Mouse (Mus musculus) heart, postnatal 36 days (tissue): ENCODE data around the gene Nanog. TPM values are rescaled to one million over a fixed set of nuclear protein-coding genes. Genes with fewer than 3 reads are reported as not detected.

Source experiments
- DNase-seq, 2 experiments: peaks; one replicate each; pipeline ENCODE4 v3.0.0; 2021 to 2022
- intact Hi-C: fragments of 180-260 bp; cut with DNase I; formaldehyde crosslinking; loops from one replicate; pipeline ENCODE4 v1.15.1; 2025
- total RNA-seq, 2 experiments: library from RNA; stranded (reverse); gene quantifications; 2 replicates each; pipeline ENCODE4 v1.2.3; 2021

Gene Nanog
- total RNA-seq, 2 experiments from 2014 or later, result not detected

- peak; percentile 54 to 61 for DNase-seq
- intact Hi-C loops, result no loop called here
Observed at GRCm38 (mm10) chr6:122761011-122761599, 53.8 kb downstream of the Nanog start.

GRCm38 (mm10) chr6:122761901-122762300 is 54.6 kb downstream of the Nanog start:
- intact Hi-C loops, result no loop called here
- no peak for DNase-seq

GRCm38 (mm10) chr6:122762480-122762879 is 55.2 kb downstream of the Nanog start:
- DNase-seq, result no peak
- intact Hi-C loops, result no loop called here

GRCm38 (mm10) chr6:122762952-122763700 is 55.8 kb downstream of the Nanog start:
- DNase-seq, result no peak
- intact Hi-C loops, result no loop called here

- no peak for DNase-seq
- intact Hi-C loops, result no loop called here
Observed at GRCm38 (mm10) chr6:122763844-122764445, 56.7 kb downstream of the Nanog start.

Other genes starting within 250 kb of the Nanog start
- gene Rimklb, start 208.7 kb upstream of the Nanog start, total RNA-seq, result under 1 TPM in 1 of 2 experiments, not detected in 1; 0.72 TPM
- 10 to 100 TPM; 41.3 to 43.4 TPM for gene Mfap5, start 201.6 kb upstream of the Nanog start, total RNA-seq
- not detected for gene Aicda, start 153.7 kb upstream of the Nanog start, total RNA-seq
- 1 to 10 TPM; 6.3 to 8.0 TPM for gene Apobec1, start 105.0 kb upstream of the Nanog start, total RNA-seq
- gene Gdf3, start 97.4 kb upstream of the Nanog start, total RNA-seq, result not detected
- gene Dppa3, start 81.1 kb upstream of the Nanog start, total RNA-seq, result not detected
- 1 to 10 TPM; 1.6 to 2.0 TPM for gene Slc2a3, start 94.2 kb downstream of the Nanog start, total RNA-seq
- gene Foxj2, start 112.4 kb downstream of the Nanog start, total RNA-seq, result 10 to 100 TPM; 33.4 to 34.7 TPM
- 1 to 10 TPM; 3.0 to 5.0 TPM for gene C3ar1, start 148.7 kb downstream of the Nanog start, total RNA-seq
- gene Necap1, start 167.0 kb downstream of the Nanog start, total RNA-seq, result 10 to 100 TPM; 19.9 to 20.4 TPM
- gene Clec4a1, start 214.4 kb downstream of the Nanog start, total RNA-seq, result 1 to 10 TPM; 5.4 to 6.5 TPM
- 1 to 10 TPM; 3.5 to 4.1 TPM for gene Clec4a3, start 245.0 kb downstream of the Nanog start, total RNA-seq